Mouse (Mus musculus) Patski (cell line): Measurements from ENCODE around the gene Smarcd1. TPM values are rescaled to one million over a fixed set of nuclear protein-coding genes. Genes with fewer than 3 reads are reported as not detected.
A peak's percentile ranks its signal among the peaks of the same experiment; 100 is the strongest.

ENCODE experiments used
- ATAC-seq: fragments of 100-300 bp; one replicate; pipeline ENCODE4 v1.8.0; 2021
- CTCF ChIA-PET: fragments of 350-600 bp; sonication (Branson Sonifier 250); formaldehyde crosslinking; loops from one replicate; lab custom pipeline; 2022; ENCODE audit warnings: inconsistent platforms; lab: Charles Lee
- POLR2A ChIA-PET: fragments of 350-600 bp; sonication (Branson Sonifier 250); formaldehyde crosslinking; loops from one replicate; lab custom pipeline; 2022; ENCODE audit warnings: antibody characterized with exemption, inconsistent platforms; lab: Charles Lee
- DNase-seq: peaks from one replicate; pipeline ENCODE4 v3.0.0-alpha.2; 2011; ENCODE audit warnings: low read depth, low spot score
- H3K27me3 ChIP-seq: fragments of 371-371 bp; one replicate; pipeline ENCODE4 v1.5.1; 2021
- CTCF ChIP-seq: fragments of 100-300 bp; IDR thresholded peaks from one replicate; pipeline ENCODE4 v1.5.1; 2021
- in situ Hi-C: fragments of 300-500 bp; cut with MboI; formaldehyde crosslinking; loops from 3 replicates; pipeline ENCODE4 v1.11.1; 2018; ENCODE audit warnings: low pct_unique_long_range_greater_than_20kb, mixed read lengths
- polyA plus RNA-seq: library from polyadenylated mRNA; unstranded; gene quantifications from one replicate; pipeline ENCODE4 v1.2.3, GENCODE M21; 2021

Gene Smarcd1
- polyA plus RNA-seq, result 46.8 TPM

GRCm38 (mm10) chr15:99701999-99702900, at the start of gene Smarcd1:
TSS of gene Smarcd1 (plus strand) at chr15:99702129.
- ChIA-PET CTCF (interaction anchor here (0.9 to 1.1 kb wide), 2 partner anchors 9 to 22 kb away, joined by 3 read pairs; no protein-coding TSS in a partner anchor), POLR2A (interaction anchor here (1.1 kb wide), 1 partner anchor 38 kb away, joined by 3 read pairs; no protein-coding TSS in a partner anchor)
- TF ChIP-seq CTCF, result no peak
- ATAC-seq, result peak; percentile 63
- H3K27me3 ChIP-seq, result no peaks in the 10 kb centered on the region
- in situ Hi-C loops, result no loop called here
- DNase-seq, result peak; percentile 68

GRCm38 (mm10) chr15:99653291-99653690, 48.6 kb upstream of the Smarcd1 start:
- CTCF ChIA-PET, result interaction anchor here (2.7 kb wide), 1 partner anchor 57 kb away, joined by 7 read pairs; no protein-coding TSS in a partner anchor
- POLR2A ChIA-PET, result no interaction called here
- in situ Hi-C loops, result no loop called here
- no peak for TF ChIP-seq CTCF
- ATAC-seq (no peak), DNase-seq (no peak)
- no peaks in the 10 kb centered on the region for H3K27me3 ChIP-seq

GRCm38 (mm10) chr15:99653876-99654275, 48.1 kb upstream of the Smarcd1 start:
- DNase-seq (no peak), ATAC-seq (no peak)
- in situ Hi-C loops, result no loop called here
- TF ChIP-seq CTCF, result no peak
- H3K27me3 ChIP-seq, result no peaks in the 10 kb centered on the region
- ChIA-PET POLR2A (no interaction called here), CTCF (no interaction called here)

- DNase-seq (no peak), ATAC-seq (no peak)
- TF ChIP-seq CTCF, result no peak
- in situ Hi-C loops, result no loop called here
- no peaks in the 10 kb centered on the region for H3K27me3 ChIP-seq
- POLR2A ChIA-PET, result no interaction called here
- CTCF ChIA-PET, result interaction anchor here (1.5 kb wide), 1 partner anchor 12 kb away, joined by 3 read pairs; no protein-coding TSS in a partner anchor
Observed at GRCm38 (mm10) chr15:99655956-99656355, 46.0 kb upstream of the Smarcd1 start.

- DNase-seq (no peak), ATAC-seq (no peak)
- no peak for TF ChIP-seq CTCF
- POLR2A ChIA-PET, result no interaction called here
- no peaks in the 10 kb centered on the region for H3K27me3 ChIP-seq
- CTCF ChIA-PET, result no interaction called here
- in situ Hi-C loops, result no loop called here
Observed at GRCm38 (mm10) chr15:99658437-99658836, 43.5 kb upstream of the Smarcd1 start.

- DNase-seq, result no peak
- no peak for ATAC-seq
- CTCF ChIA-PET, result interaction anchor here (1.5 kb wide), 1 partner anchor 43 kb away, joined by 3 read pairs; no protein-coding TSS in a partner anchor
- in situ Hi-C loops, result no loop called here
- POLR2A ChIA-PET, result no interaction called here
- no peaks in the 10 kb centered on the region for H3K27me3 ChIP-seq
- TF ChIP-seq CTCF, result no peak
Observed at GRCm38 (mm10) chr15:99661121-99661830, 40.7 kb upstream of the Smarcd1 start.

DNA sequence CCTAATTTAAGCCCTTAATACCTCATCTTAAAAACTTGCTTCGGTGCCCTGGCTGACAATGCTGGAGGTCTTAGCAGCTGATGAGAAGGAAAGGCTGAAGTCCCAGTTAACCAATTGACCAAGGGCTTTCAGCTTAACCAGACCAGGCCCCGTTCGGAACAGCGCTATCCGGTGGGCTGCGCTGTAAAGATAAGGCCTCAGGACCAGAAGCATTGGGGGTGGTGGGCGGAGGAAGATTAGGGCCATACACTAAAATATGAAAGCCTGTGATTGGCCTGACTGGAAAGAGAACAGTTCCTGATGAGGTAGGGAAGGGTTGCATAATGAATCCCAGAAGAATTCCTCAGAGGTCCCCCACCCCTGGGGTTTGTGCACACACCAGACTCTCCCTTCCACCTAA, 39.6 kb upstream of the Smarcd1 start:
- TF ChIP-seq CTCF, result no peak
- no peak for ATAC-seq
- DNase-seq, result no peak
- no peaks in the 10 kb centered on the region for H3K27me3 ChIP-seq
- POLR2A ChIA-PET, result no interaction called here
- CTCF ChIA-PET, result no interaction called here
- in situ Hi-C loops, result no loop called here

DNA sequence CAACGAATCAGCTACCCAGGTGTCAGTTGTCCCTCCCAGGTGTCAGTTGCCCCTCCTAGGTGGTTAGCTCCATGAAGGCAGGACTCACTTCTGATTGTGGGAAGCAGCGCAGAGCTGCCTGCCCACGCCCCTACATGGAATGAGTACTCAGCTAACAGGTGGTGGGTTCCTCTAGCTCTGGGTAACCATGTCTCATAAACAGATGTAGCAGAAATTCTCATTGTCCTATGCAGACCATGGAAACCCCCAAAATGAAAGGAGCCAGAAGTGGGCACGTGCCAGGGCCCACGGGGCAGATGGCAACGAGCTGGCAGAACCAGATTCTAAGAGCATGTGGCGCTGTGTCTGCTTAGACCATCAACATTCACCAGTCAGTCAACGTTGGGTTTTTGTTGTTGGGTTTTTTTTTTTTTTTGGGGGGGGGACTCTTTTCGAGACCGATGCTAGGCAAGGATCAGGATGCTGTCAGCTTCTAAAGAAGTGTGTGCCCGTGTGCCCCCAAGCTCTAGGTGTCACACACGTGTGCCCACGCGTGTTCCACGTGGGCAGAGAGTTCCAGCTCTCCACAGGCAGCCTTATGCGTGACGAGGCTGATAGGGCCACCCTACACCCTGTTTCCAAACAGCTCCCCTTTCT, 37.8 kb upstream of the Smarcd1 start:
- in situ Hi-C loops, result no loop called here
- no peaks in the 10 kb centered on the region for H3K27me3 ChIP-seq
- ATAC-seq (no peak), DNase-seq (no peak)
- no peak for TF ChIP-seq CTCF
- ChIA-PET CTCF (interaction anchor here (0.8 to 9.1 kb wide), 4 partner anchors 9 to 67 kb away, joined by 3 to 66 read pairs (median 4); no protein-coding TSS in a partner anchor), POLR2A (interaction anchor here (0.7 to 1.0 kb wide), 4 partner anchors 14 to 122 kb away, joined by 3 to 4 read pairs (median 4); no protein-coding TSS in a partner anchor)

- POLR2A ChIA-PET, result interaction anchor here (0.7 to 1.0 kb wide), 3 partner anchors 15 to 67 kb away, joined by 3 to 4 read pairs (median 3); no protein-coding TSS in a partner anchor
- TF ChIP-seq CTCF, result no peak
- CTCF ChIA-PET, result interaction anchor here (0.8 to 9.1 kb wide), 4 partner anchors 10 to 68 kb away, joined by 3 to 66 read pairs (median 4); no protein-coding TSS in a partner anchor
- ATAC-seq (peak; percentile 66), DNase-seq (no peak)
- no peaks in the 10 kb centered on the region for H3K27me3 ChIP-seq
- in situ Hi-C loops, result loop anchor here (5.0 kb wide), 1 partner anchor 68 kb away; no protein-coding TSS in a partner anchor
Observed at GRCm38 (mm10) chr15:99664600-99665451, 37.1 kb upstream of the Smarcd1 start.
